Mouse (Mus musculus) liver, adult 2 months (tissue): ENCODE results near the gene Bhlha15.

Experiments used
- CTCF ChIP-seq: fragments of 200-500 bp; IDR thresholded peaks from 2 replicates; pipeline ENCODE4 v1.5.1; 2011; ENCODE audit warnings: low read depth, low read length, control low read depth
- POLR2A ChIP-seq: fragments of 200-500 bp; IDR thresholded peaks from 2 replicates; pipeline ENCODE4 v1.6.1; 2011; ENCODE audit warnings: low read length, control low read depth; ENCODE audit not compliant: insufficient read depth; ENCODE audit errors: extremely low read depth

DNA sequence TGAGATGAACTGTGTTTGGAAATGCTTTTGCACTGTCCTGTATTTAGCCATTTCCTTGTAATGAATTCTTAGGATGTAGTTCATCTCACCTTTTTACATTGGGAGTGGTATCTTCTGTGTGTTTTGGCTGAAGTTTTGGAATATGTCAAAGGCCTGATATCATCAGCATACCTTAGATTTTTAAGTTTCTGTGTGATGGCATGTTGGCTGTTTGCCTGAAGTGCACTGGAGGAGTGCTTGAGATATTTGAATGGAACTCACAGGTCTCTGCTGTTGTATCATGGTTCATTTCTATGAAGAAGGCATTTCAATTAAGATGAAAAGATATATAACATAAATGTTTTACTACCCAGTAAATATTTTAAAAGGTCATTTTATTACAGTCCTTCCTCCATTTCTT is 43.2 kb upstream of the Bhlha15 start:
- TF ChIP-seq CTCF, result no peak
- no peak for TF ChIP-seq POLR2A
